Mouse (Mus musculus) limb, embryonic 12.5 days (tissue): ENCODE data around the gene Cdk14. TPM values are rescaled to one million over a fixed set of nuclear protein-coding genes. Genes with fewer than 3 reads are reported as not detected.
A peak's percentile ranks its signal among the peaks of the same experiment; 100 is the strongest.

ENCODE experiments used
- ATAC-seq: fragments of 200-750 bp; cut with Nextera tagmentation; 2 replicates; pipeline ENCODE4 v1.8.0; 2017; ENCODE audit warnings: low read depth, moderate TSS enrichment; ENCODE audit not compliant: insufficient number of reproducible peaks, insufficient read depth, low FRiP score, low TSS enrichment
- H3K27ac ChIP-seq: fragments of 300-500 bp; sonication (generic); 2 replicates; pipeline ENCODE4 v1.5.1; 2016; ENCODE audit warnings: mild to moderate bottlenecking, moderate library complexity
- H3K27me3 ChIP-seq: fragments of 300-500 bp; sonication (generic); 2 replicates; pipeline ENCODE4 v1.6.1; 2016; ENCODE audit warnings: mild to moderate bottlenecking, moderate library complexity
- H3K36me3 ChIP-seq: fragments of 300-500 bp; sonication (generic); 2 replicates; pipeline ENCODE4 v1.6.1; 2016; ENCODE audit warnings: mild to moderate bottlenecking, moderate library complexity
- H3K4me1 ChIP-seq: fragments of 300-500 bp; sonication (generic); replicated peaks from 2 replicates; pipeline ENCODE4 v1.6.1; 2016
- H3K4me2 ChIP-seq: fragments of 300-500 bp; sonication (generic); 2 replicates; pipeline ENCODE4 v1.6.1; 2016; ENCODE audit warnings: mild to moderate bottlenecking, moderate library complexity
- H3K4me3 ChIP-seq: fragments of 300-500 bp; sonication (generic); replicated peaks from 2 replicates; pipeline ENCODE4 v1.5.1; 2016; ENCODE audit warnings: mild to moderate bottlenecking
- H3K9ac ChIP-seq: fragments of 300-500 bp; sonication (generic); replicated peaks from 2 replicates; pipeline ENCODE4 v1.6.1; 2016; ENCODE audit warnings: mild to moderate bottlenecking, moderate library complexity
- H3K9me3 ChIP-seq: fragments of 300-500 bp; sonication (generic); 2 replicates; pipeline ENCODE4 v1.6.1; 2016; ENCODE audit warnings: mild to moderate bottlenecking, moderate library complexity
- WGBS: fragments of 180-500 bp; shearing (Covaris S2); methylation state at CpG from one replicate; pipeline ENCODE4 v1.1.7; 2016; 5-methylcytosine and 5-hydroxymethylcytosine counted together
- microRNA-seq: library from miRNA; unstranded; fragments of <30 nt; microRNA quantifications from one replicate; pipeline ENCODE4, GENCODE M21; 2017
- polyA plus RNA-seq: library from polyadenylated mRNA; unstranded; fragments of >200 nt; fragmentation: Nextera tagmentation; extraction: Ambion mirVana; gene quantifications from 2 replicates; pipeline ENCODE4 v1.2.1, GENCODE M21; 2016

Cdk14 gene
- polyA plus RNA-seq, 1 experiment from 2014 or later: 27.6 TPM

DNA sequence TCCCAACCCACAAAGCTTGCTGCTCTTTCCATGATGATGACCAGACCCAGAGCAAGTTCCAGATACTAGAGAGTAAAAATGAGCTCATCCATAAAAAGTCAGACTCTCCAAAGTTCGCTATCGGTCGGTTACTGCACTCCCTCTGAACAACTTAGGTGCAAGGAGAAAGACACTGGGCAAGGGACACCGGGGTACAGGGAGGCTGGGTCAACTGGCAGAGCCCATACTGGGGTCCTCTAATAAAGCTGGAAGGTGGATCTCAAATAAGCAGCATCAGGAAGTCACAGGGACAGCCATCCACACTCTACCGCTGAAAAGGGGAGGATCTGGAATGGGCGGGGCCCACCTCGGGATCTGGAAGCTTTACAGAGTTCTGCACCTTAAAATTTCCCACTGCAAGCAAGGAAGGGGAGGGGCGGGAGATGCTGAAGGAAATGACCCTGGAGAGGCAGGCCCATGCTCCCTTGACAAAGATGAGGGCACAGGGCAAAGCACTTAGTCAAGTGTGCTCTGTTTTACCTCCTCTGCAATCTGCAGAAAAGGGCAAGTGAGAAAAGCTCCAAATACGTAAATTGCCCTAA lies 665.3 kb downstream of the Cdk14 start:
- Histone ChIP-seq H3K4me1 (peaks cover 27% of the 10 kb centered on the region), H3K9ac (peak overlapping the region; percentile 47; the same call in 1 of the 2 replicates), H3K27ac (no peak overlapping the region), H3K4me2 (peak overlapping the region; percentile 92), H3K9me3 (no peaks in the 10 kb centered on the region), H3K4me3 (peak overlapping the region; percentile 88), H3K36me3 (peaks cover 5% of the 10 kb centered on the region; the same call in 1 of the 2 replicates), H3K27me3 (no peaks in the 10 kb centered on the region; the same call in 1 of the 2 replicates)
- 13% methylated on average over 9 of the region's 9 CpGs for WGBS
- ATAC-seq: no peak

Small RNA genes within 50 kb of the gene (microRNA-seq; reads per million reads assigned to microRNA genes)
- gene Gm25037: not detected
- gene Gm44483: not detected

Other genes with a start within 250 kb of the Cdk14 start
- not detected in 2 replicates for gene 1700015F17Rik, start 58.8 kb upstream of the Cdk14 start, polyA plus RNA-seq
- gene Cldn12, start 94.6 kb upstream of the Cdk14 start, polyA plus RNA-seq: 21.6 and 23.6 TPM in 2 replicates
- 34.8 and 35.3 TPM in 2 replicates for gene Gtpbp10, start 139.2 kb upstream of the Cdk14 start, polyA plus RNA-seq
- 0.38 and 0.83 TPM in 2 replicates for gene Gm8773, start 153.5 kb upstream of the Cdk14 start, polyA plus RNA-seq
- 2.2 and 4.2 TPM in 2 replicates for gene Cfap69, start 243.9 kb upstream of the Cdk14 start, polyA plus RNA-seq